Mouse (Mus musculus): ENCODE measurements around the gene Tktl1.

GRCm38 (mm10) chrX:74245107-74245506 lies 68.0 kb downstream of the Tktl1 start:
- TF ChIP-seq POLR2A (IDR thresholded peaks at IDR 0.05; ENCODE audit: low read depth, low read length), result no peak
- TF ChIP-seq CTCF (IDR thresholded peaks at IDR 0.05; ENCODE audit: extremely low read depth, insufficient read depth, insufficient read length, insufficient replicate concordance), result no peak

Measured in spleen, adult 2 months (tissue).